Mouse (Mus musculus) cortical plate, adult 2 months (tissue): ENCODE measurements around the gene Tcea3.

Experiments used
- CTCF ChIP-seq: fragments of 200-500 bp; IDR thresholded peaks from 2 replicates; pipeline ENCODE4 v1.5.1; 2011; ENCODE audit warnings: mild to moderate bottlenecking, control low read depth, low read length; ENCODE audit not compliant: insufficient read depth; ENCODE audit errors: extremely low read depth
- POLR2A ChIP-seq: fragments of 200-500 bp; IDR thresholded peaks from 2 replicates; pipeline ENCODE4 v1.6.1; 2011; ENCODE audit warnings: mild to moderate bottlenecking, low read length, control low read depth; ENCODE audit not compliant: insufficient read depth; ENCODE audit errors: extremely low read depth

DNA sequence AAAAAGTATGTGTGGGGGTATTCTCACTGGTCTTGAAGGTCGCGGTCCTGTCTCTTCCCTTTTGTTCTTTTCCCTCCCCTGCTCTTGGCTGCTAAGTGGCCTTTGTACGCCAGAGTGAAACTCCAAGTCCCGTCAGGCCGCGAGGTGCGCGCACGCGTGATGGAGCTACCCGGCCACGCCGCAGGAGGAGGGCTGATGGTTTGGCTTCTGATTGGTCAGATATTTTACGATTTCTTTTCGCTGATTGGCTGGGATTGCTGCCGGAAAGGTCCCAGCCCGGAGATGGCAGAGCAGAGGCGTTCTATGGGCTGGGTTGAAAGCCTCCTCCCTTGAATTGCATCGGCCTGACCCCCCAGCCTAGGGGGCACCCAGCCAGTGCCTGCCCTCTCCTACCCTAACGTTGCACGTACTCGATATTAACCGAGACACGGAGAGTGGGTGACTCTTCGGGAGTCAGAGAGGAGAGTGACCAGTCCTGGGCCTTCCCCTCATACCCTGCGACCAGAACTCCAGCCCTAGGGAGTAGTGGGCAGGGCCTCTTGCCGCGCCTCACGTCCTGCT lies 38.4 kb downstream of the Tcea3 start:
- TF ChIP-seq CTCF: no peak
- TF ChIP-seq POLR2A: peak; percentile 56; the same call in 1 of the 2 replicates
